Mouse (Mus musculus): Measurements from ENCODE around the gene Cfap57.
"Not testable (repeated sequence)": the region's sequence is repeated elsewhere in the genome, so short reads cannot be mapped to it uniquely, and the experiment has no call there.

Gene Cfap57

DNA sequence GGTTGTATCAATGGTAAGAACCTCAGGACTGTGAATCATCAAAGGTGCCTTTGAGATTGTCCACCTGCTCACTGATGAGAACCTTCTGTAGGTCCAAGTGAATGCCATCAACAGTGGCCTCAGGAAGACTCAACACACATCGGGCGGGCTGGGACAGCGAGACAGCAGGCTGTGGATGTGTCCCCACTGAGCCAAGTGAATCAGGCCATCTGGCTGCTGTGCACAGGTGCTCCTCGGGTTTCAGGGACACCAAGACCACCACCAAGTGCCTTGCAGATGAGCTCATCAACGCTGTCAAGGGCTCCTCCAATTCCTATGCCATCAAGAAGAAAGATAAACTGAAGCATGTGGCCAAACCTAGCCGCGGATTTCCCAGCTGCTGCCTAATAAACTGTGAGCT, 98.3 kb downstream of the Cfap57 start:
- DNase-seq (ENCODE audit: extremely low spot score, low read depth, low spot score): no peak

DNA sequence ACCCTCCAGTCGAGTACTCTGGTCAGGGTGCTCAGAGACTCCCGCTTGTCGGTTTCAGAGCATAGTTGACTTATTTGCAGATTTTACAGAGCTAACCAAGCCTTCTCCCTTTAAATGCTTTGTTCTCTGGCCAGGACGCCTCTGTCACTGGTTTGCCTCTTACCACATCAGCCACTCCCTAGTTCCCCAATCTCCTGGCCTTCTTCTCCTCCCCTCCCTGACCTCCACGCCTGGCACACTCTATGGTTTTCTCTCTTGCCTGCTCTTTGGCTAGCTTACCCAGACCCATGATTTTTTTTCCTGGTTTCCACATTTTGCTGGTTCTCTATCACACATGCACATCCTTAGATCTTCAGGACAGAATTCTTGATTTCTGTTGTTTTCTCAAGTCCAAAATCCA, 102.4 kb downstream of the Cfap57 start:
- DNase-seq (ENCODE audit: extremely low spot score, low read depth, low spot score): no peak

DNA sequence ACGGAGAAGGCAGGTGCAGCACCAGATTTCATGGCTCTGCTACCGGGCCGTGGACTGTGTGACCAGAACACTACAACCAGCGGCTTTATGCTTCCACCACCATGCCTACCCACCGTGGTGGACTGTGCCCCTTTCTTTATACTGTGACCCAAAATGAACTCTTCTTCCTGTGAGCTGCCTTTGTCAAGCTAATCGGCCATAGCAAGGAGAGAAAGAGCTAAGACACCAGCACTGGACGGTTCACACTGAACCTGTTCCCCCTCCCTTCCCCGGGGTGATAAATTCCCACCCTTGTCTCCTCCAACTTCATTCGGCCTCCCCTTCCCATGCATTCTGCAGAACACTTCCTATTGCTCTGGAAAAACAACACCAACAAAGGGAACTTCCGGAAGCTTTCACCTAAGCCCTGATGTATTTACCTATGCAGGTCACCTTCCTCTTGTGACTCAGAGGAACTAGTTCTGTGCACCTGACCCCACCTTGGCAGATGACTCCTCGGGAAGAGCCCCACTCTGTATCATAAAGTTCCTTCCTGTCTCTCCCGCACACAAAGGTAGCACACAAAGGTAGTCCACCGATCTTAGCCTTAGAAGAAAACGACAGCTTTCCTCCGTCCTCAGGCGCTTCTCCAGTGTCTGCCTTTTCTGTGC, 103.0 kb downstream of the Cfap57 start:
- no peak for DNase-seq (ENCODE audit: extremely low spot score, low read depth, low spot score)

DNA sequence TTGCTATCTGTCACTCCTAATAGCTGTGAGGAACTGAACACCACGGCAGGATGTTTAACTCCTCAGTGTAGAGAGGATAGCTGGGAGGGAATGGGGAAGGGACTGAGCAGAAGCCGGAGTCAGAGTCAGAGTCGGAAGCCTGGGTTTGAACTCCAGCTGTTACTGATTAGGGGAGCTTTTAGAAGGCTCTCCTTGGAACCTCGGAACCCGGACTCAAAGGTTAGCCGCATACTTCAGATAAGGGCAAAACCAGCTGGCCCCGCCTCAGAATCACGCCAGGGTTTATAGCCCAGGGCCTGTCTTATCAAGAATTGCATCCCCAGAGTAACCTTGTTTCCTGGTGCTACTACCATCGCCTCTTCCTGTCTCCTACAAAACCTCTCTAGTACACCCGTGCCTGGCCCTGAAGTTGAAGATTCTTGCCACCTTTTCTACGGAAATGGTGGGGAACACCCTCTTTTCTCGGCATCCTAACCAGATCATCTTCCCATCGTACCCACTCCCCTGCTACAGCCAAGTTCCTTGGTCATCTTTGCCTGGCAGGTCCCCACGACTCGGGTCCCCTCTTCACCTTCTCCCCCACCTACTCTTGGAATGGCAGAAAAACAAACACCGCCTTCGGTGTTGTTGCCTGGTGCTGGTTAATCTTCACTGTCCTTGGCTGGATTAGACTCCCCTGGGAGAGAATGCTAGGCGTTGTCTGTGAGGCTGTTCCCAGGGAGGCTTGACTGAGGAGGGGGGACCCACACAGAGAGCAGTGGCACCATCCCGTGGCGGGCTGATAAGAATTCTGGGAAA, 103.7 kb downstream of the Cfap57 start:
- peak; percentile 14 for DNase-seq (ENCODE audit: extremely low spot score, low read depth, low spot score)

DNA sequence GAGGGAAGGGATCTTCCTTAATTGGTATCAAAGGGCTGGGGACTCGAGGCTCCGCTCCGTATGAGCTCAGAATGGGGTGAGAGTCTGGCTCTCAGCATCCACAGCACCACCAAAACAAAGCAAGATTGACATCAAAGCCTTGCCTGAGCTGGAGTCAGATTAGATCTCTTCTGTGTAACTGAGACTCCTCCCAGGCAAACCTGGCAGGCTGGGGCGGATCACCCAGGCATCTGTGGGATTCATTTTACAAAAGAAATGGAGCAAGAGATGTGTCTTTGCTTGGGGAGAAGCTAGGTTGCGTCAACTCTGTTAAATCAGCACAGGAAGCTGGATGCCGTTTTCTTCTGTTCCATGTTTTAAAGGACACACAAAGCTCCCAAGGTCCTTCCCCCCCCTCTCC, 111.5 kb downstream of the Cfap57 start:
- DNase-seq (ENCODE audit: extremely low spot score, low read depth, low spot score): no peak

DNA sequence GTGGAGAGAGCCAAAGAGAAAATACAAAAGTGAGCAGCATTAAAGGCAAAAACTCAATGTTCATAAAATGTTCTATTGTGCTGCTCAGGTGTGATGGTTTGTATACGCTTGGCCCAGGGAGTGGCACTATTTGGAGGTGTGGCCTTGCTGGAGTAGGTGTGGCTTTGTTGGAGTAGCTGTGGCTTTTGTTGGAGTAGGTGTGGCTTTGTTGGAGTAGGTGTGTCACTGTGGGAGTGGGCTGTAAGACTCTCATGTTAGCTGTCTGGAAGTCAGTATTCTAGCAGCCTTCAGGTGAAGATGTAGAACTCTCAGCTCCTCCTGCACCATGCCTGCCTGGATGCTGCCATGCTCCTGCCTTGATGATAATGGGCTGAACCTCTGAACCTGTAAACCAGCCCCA, 113.4 kb downstream of the Cfap57 start:
- DNase-seq (ENCODE audit: extremely low spot score, low read depth, low spot score): not testable (repeated sequence)

DNA sequence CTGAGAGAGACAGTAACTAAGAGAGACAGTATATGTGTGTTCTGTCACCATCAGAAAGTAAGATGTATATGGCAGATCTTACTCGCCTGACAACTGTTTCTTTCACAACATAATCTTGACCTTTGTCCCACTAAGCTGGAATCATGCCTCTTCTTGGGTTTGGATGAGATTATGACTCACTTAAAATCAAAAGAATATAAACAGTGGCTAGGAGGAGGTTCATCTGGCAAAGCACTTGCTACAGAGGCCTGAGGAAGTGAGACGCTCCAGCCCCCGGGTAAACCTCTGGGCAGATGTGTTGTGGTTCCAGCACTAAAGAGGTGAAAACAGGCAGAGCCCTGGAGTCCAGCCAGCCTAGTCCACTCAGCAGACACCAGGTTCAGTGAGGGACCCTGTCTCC, 115.0 kb downstream of the Cfap57 start:
- DNase-seq (ENCODE audit: extremely low spot score, low read depth, low spot score): no peak

All from hindlimb bud, embryonic 11.5 days (tissue).